Mouse (Mus musculus) adrenal gland, postnatal 25 days (tissue): Measurements from ENCODE around the gene Fras1. TPM values are rescaled to one million over a fixed set of nuclear protein-coding genes. Genes with fewer than 3 reads are reported as not detected.
A peak's percentile ranks its signal among the peaks of the same experiment; 100 is the strongest.

Source experiments
- DNase-seq: peaks from one replicate; pipeline ENCODE4 v3.0.0; 2021; ENCODE audit warnings: mixed read lengths
- long read RNA-seq: library from polyadenylated mRNA; stranded (forward); transcript quantifications from one replicate; pipeline ENCODE4 v2.0.0, GENCODE M21; 2021
- total RNA-seq: library from RNA; stranded (reverse); gene quantifications from 2 replicates; pipeline ENCODE4 v1.2.3, GENCODE M21; 2021

The Fras1 gene
- total RNA-seq, result 2.1 and 3.5 TPM in 2 replicates
- long read RNA-seq, result 0 reads

DNA sequence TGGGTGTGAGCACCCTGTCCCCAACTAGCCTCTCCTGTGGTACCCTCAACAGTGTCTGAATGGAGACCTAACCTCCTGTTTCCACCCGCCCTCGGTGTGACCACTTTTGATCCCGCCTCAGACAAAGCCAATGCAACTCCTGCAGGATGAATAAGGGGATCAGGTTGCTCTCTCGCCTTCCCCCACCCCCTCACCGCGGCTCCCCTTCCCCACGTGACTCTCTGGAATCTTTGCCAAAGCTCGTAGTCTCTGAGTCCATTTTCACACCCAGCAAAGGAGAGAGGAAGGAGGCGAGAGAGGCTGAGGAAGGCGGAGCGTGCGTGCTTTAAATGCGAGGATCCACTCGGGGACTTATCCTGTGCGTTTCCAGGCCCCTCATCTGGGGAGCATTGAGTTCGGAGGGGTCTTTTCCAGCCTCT, at the start of gene Fras1:
Fras1 (plus strand) TSS at position 389 of the 419 bp plus-strand sequence.
- DNase-seq, result peak; percentile 5

DNA sequence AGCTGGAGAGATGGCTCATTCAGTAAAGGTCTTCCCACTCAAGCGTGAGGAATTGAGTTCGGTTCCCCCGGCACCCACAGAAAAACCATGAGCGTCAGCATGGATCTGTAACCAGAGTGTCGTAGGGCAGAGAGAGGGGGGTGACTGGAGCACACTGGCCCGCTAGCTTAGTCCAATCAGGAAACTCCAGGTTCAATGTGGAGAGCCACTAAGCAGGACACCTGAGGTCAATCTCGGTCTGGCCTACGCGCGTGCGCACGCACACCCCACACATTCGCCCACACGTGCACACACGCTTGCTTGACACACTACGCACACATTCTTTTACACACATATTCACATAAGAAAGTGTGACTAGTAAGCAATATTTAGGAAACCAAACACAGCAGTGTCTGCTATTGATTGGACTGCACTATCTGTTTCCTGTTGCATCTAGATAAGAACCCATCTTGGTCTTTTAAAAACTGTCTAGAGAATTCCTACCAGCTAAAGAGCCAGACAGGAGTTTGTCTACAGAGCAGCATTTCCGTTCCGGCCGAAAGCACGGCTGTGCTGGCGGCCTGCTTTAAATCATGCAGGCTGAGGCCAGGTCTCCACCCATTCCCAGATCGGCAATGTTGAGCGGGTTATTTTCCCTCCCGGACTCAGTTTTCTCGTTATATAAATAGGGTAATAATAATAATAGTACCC, 42.6 kb upstream of the Fras1 start:
- peak; percentile 15 for DNase-seq

DNA sequence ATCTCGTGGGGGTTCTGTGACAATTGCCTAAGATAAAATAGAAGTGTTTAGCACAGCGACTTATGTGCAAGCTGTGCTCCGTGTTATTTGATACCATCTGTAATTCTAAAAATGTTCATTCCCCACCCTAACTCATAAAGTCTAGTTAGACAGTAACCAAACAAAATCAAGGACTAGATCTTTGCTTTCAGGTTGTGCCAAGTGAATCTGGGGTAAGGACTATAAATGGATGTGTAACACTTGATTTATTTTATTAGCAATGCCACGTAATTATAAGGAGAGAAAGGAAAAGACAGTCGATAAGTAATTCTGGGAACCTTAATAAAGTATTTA, 42.1 kb upstream of the Fras1 start:
- DNase-seq, result no peak

DNA sequence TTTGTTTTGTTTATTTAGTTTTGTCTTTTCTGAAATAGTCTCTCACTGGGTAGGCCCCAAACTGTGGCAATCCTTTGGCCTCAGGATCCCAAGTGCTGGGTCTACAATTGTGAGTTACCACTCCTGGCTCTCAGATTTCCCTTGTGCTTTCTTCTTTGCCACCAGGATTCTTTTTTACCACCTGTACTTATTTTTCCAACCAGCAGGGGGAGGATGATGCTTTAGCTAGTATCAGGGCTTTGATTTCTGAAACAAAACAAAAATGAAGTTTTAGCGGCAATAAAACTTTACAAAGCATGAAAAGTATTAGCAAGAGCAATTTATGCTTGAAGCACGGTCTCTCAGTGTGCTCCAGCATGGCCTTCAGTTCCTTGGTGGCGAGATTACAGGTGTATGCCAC, 39.8 kb upstream of the Fras1 start:
- no peak for DNase-seq

DNA sequence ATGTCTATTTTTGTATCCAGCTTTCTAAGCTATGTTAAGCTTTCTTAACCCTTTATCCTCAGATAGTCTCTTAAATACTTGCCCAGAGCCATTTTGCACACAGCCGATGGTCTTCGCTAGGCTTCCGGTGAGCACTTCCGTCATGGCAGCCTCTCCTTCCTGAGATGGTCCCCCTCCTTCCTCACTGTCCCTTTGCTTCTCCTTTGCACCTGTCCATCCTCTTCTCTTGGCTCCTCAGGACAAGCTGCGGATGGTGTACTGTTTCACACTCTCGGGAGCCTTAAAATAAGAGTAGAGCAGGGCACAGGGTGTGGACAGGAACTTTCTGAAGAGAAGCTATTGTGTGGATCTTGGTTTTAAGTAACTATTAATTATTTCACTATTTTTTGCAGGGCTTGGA, 33.2 kb upstream of the Fras1 start:
- DNase-seq, result no peak

DNA sequence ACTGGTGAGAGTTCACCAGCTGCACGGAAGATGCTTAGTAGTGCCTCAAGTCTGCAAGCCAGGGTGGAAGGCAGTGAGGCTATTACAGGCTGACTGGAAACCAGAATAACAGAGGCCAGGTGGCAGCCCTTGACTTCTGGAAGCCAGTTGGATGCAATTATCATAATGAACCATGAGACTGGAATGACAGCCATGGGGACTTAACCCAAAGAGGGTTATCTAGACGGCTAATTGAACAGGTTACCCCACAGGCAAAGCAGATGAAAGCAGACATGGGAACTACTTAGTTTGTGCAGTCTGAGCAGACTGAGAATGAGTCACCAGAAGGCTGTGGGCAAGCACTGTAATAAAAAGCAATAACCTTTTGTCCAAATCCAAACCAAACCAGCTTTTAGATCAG, 28.8 kb upstream of the Fras1 start:
- no peak for DNase-seq

DNA sequence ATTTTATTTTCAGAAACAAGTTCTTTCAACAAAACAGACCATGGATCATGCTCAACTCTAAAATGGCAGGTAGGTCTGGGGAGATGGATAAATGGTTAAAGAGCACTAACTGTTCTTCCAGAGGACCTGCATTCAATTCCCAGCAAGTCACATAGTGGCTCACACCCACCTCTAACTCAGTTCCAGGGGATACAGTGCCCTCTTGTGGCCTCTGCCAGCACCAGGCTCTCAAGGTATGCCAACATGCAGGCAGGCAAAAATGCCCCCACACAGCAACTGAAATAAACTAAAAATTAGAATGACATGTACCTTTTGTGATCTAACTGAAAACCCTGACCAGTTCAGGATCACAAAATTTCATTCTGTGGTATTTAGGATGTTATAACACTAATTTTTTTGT, 21.8 kb upstream of the Fras1 start:
- DNase-seq, result peak; percentile 12

DNA sequence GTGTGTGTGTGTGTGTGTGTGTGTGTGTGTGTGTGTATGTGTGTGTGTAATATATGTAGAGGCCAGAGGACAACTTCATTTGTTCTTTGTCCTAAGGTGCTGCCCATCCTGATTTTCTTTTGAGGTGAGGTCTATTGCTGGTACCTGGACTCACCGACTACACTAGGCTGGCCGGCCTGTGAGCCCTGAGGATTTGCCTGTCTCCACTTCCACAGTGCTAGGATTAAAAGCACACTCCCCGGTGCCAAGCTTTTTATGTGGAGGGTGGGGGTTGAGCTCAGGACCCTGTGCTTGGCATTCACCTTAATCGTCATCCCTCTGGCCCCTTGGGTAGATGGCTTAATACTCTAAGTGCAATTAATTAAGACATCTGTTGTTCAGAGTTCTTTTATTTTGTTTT, 9.8 kb upstream of the Fras1 start:
- no peak for DNase-seq

DNA sequence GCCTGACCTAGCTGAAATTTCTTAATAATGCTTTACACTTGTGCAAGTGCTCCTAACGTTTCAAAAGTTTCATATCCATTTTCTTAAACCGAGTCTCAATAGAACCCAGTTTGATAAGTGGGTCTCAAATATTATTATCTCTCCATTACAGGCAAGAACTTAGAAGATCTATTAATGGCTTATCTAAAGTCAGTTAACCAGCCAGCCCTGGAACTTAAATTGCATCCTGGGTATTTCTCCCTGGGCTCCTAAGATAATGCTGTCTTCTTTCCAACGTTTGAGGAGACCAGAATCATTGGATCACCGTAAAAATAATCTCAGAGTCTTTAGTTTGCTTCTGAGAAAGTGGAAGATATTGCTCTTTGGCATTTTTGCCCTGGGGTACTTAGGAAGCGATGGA, 8.2 kb upstream of the Fras1 start:
- DNase-seq, result no peak

DNA sequence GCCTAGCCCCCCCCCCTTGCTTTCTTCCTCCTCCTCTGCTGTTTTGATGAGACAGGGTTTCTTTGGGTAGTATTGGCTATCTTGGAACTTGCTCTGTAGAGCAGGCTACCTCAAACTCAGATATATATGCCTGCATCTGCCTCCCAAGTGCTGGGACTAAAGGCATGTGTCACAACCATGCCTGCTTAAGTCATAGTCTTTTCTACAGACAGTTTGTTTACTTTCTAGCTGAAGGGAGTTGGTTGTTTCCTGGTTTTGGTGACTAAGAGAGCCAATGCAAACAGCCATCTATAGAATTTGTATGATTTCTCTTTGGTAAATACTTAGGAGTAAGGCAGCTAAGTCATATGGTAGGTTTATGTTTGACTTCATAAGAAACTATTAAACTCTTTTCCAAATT, 6.5 kb upstream of the Fras1 start:
- no peak for DNase-seq

DNA sequence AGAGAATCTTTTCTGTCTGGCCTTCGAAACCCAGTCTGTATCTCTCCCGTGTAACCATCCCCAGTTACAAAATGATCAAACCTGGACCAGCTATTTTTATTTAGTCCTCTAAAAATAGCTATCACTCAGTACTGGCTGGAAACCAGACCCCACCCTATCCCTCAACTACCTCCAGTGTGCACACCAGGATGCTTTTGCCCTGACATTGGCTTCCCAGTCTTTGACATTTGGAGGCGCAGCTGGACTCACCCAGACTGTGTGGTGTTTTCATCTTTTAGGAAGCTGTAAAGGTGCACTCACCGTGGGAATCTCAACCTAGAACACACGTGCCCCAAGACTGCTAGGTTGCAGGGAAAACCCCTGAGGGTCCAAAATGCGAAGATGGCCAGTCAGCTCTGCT, 649 bp upstream of the Fras1 start:
- DNase-seq, result no peak

DNA sequence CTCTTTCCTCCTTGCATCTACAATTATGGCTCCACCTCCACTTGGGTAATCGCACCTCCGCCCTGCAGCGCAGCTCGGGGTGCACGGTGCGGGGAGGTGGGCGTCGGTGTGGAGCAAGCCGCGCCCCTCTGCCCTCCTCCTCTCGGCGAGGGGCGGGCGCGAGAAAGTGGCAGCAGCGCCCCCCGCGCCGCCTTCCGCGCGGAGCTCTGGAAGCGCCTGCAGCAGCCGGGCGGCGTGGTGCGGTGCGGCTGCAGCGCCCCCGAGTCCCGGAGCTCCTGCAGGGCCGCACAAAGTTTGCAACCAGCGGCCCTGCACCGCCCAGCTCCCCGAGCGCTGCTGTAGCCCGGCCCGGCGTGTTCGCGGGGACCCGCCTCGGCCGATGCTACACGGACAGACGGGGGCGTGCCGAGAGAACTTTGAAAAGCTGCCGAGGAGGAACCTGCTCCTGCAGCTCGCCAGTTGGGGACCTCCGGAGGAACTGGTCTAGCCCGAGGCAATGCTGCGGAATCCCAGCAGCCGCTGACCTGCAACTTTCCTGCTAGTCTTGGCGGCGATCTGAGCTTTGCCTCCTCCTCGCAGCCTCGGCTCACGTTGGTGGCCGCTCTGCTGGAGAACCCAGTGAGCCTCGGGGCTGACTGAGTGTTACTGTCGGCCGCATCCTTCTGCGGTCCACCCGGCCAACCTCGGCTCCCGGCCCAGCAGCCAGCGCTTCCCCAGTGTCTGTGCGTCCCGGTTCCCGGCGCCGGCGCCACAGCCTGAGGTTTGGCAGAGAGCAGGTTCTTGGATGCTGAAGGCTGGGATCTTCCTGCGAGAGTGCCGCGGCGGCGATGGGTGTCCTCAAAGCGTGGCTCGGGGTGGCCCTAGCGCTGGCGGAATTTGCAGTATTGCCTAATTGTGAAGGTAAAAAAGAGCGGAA, 489 bp downstream of the Fras1 start:
- peak; percentile 69 for DNase-seq

DNA sequence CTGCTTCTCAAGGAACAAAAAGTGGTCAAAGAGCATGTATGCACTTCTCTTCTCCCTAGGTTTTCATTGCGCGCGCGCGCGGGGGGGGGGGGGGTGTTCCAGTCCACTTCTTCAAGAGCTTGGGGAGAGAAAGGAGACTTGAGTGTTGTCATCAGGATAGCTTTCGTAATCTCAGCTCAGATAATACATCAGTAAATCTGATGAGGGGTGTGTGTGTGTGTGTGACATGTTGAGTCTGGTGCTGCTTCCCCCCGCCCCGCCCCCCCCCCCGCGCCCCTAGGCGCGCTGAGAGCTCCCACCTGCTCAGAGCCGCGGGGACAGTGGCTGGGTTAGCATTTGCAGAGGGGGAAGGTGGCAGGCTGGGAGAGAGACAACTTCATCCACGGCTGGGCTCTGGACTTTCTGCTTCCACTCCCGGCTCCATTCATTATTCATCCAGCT, 1.7 kb downstream of the Fras1 start:
- peak; percentile 17 for DNase-seq

DNA sequence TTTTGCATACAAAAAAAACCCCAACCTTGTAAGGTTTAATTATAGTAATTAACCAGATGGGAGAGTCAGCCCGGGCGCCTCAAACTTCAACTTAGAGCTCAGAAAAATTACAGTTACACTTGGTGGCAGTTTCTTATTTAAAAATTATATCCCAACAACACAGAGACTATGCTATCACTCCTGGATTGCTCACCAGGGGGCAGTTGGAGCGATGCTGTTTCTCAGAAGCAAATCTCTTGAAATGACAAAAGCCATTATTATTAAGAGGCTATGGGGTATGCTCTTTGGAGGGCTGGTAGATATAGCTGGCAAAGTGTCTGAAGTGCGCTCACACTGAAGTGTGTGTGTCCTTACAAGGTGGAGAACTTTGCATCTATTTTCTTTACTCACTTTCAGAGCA, 2.5 kb downstream of the Fras1 start:
- no peak for DNase-seq

DNA sequence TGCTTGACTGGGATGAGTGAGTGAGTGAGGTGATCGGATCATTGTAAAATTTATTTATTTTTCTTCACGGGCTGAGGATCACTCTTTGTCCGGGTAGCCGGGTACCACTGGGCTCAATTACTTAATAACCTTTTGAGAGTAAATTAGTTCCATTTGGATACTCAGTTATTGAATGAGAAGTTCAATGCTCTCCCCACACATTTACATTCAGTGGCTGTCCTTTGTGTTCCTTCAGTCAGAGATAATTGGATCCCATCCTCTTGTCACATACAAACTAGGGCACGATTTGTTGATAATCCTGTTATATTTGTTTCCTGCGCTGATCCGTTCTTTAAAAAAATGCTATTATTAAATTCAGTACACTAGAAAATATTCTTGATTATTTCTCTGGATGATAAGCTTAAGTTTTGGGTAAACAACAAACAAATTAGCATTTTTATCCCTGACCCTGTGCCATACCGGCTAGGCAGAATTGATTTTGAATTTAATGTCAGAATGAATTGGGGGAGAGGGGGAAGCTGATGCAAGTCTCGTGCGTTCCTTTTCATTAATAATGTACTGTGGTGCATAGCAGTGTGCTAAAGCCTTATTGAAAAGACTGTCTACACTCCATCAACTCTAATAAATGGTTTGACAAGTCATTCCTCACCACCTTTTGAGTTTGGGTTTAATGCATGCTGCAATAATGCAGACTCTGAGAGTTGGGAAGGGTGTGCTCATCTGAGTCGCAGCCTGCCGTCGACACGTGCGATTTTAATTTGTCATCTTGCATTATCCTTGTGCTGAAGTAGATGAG, 12.6 kb downstream of the Fras1 start:
- no peak for DNase-seq

DNA sequence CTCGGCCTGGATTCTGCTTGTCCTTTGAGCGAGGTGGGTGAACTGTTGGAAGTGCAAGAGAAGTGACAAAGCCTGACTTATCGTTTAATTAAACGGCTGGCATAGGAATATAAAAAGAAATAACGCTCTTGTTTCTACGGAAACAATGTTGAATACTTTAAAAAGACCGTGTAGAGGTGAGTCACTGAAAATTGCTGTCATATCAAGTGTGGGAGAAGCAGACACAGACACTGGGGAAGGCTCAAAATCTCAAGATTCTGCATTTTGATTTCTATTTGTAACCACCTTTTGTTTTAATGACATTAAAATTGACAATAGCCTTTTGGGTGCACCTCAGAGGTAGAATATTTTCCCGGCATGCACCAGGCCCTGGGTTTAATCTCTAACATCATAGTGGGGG, 14.6 kb downstream of the Fras1 start:
- DNase-seq, result no peak

DNA sequence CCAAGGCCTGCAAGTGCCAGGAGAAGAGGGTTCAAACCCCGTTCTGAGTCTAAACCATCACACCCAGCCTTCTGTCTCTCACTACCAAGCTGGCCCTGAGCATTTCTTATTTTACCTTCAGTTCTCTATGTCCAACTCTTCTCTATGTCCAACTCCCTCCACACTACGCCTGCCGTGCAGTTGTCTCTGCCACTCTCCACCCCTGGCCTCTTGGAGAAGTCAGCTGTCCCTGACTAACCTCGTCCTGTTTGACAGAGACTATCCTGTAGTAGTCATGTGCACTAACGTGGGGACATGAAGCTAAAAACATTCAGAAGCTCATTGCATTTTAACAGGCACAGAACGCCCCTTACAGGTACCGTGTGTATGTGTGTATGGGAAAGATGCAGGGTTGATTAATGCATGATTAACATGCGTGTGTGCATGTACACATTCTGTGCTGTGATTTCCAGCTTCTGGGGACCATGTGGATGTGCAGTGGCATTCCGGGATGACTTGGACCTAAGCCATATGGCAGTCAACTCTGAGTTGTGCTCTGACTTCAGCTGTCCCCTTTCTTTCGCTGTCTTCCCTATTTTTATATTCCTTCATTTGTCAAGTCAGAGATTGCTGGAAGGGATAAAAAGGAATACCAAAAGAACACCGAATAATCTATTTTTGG, 16.3 kb downstream of the Fras1 start:
- no peak for DNase-seq

DNA sequence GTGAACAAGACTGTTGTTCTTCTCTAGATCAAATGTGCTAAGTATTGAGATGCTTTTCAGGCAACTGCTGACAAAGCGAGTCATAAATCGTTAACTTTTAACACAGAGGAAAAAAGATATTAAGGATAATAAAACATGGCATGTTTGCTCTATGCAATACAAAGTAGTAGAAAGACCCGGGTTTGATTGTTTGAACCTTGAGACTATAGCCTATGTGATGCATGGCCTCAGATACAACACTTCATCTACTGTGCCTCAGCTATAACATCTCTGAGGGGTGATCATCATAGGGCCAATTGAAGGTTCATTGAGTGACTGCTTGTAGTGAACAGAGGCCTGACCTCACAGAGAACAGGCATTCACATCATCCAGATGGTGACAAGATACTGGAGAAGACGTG, 17.3 kb downstream of the Fras1 start:
- DNase-seq, result no peak

DNA sequence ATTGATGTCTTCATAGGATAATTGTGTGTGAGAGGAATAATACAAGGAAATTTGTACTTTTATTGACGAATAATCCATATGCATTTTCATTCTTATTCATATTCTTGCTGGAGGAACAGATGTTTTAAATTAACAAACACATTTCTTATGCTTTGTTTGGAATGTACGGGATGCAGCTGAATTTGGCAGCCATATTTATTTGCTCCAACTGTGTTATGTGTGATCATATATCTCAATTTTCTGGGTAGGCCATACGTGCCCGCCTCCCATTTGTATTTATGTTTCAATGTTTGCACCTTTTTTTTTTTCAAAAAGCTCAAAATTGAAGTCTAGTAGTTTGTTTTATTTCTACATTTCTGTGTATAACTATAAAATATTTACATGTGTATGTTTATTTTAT, 21.2 kb downstream of the Fras1 start:
- no peak for DNase-seq

DNA sequence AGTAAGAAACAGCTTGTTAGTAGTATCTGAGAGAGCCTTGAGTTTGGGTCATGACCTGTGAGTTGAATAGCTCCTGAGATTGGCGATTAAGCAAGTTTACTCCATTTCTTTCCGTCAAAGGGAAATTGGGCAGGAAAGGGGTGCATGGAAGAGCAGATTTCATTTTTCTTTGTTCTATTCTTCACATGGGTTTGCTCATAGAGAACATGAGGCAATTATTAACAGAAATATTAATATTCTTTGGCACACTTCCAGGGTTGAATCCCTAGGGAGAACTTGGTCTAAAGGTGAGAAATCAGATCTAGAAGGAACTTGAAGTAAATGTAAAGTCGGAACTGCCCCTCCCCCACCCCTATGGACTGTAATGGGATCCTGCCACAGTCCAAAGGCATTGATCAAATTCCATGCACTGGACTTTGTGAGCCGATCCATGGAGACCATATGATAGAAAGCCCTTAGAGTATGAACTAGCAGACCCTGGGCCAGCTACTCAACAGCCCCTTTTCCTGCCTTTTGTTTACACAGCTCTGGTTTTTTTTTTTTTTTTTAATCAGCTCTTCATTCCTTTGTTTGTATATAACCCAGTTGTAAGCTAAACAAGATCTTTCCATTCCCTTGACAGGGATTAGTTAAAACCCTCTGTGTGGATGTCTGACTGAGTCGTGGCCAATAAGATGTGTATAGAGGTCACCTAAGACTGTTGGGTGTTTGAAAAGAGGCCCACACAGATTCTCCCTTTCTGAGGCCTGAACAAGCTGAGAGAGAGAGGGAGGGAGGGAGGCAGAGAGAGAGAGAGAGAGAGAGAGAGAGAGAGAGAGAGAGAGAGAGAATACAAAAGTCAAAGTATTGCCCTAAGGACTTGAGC, 22.3 kb downstream of the Fras1 start:
- no peak for DNase-seq

DNA sequence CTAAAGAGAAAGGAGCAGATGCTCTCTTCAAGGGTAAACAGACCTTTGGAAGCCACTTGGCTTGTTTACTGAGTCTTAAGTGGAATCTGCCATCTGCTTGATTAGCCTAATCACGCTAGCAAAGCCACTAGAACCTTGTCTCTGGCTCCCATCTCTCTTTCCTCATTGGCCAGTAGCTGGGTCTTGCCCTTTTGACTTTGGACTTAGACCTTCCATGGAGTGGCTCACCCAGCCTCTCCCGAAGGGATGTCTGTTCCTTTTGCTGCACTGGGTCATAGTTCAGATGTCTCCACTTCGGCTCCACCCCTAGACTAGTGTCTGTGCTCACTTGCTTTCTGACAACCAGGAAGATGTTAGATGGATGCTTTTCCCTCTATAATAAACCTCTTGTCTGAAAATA, 28.8 kb downstream of the Fras1 start:
- DNase-seq, result no peak
